Mouse (Mus musculus) heart, postnatal 0 days (tissue): Measurements from ENCODE around the gene Cog3.

Experiments
- CTCF ChIP-seq: IDR thresholded peaks from 2 replicates; pipeline ENCODE4 v1.5.1; 2016; ENCODE audit warnings: antibody characterized with exemption, control low read depth, low read depth
- EP300 ChIP-seq: IDR thresholded peaks from 2 replicates; pipeline ENCODE4 v1.6.1; 2016; ENCODE audit warnings: antibody characterized with exemption, low read depth

- no peak for TF ChIP-seq CTCF
- no peak for TF ChIP-seq EP300
These were observed 23.0 kb downstream of the Cog3 start for GRCm38 (mm10) chr14:75731361-75731760.
